Mouse (Mus musculus) kidney, postnatal 10 days (tissue): Measurements from ENCODE around the gene Med29.

Source experiments
- DNase-seq: peaks from one replicate; pipeline ENCODE4 v3.0.0; 2021; ENCODE audit warnings: mixed read lengths

The Med29 gene

GRCm38 (mm10) chr7:28351676-28352191, 40.8 kb downstream of the Med29 start:
- no peak for DNase-seq

- peak; percentile 99 for DNase-seq
Measured at GRCm38 (mm10) chr7:28350155-28350883, 42.2 kb downstream of the Med29 start, which contains the start of gene Rps16. Rps16 (plus strand) TSS chr7:28350652.

- no peak for DNase-seq
Measured at GRCm38 (mm10) chr7:28348601-28349000, 43.9 kb downstream of the Med29 start.

GRCm38 (mm10) chr7:28347746-28348145, 44.8 kb downstream of the Med29 start:
- DNase-seq: peak; percentile 36

- peak; percentile 78 for DNase-seq
Measured at GRCm38 (mm10) chr7:28344637-28345036, 47.9 kb downstream of the Med29 start.

GRCm38 (mm10) chr7:28341381-28341780, 51.1 kb downstream of the Med29 start:
- DNase-seq: no peak

- peak; percentile 71 for DNase-seq
Measured at GRCm38 (mm10) chr7:28339213-28339917, 53.1 kb downstream of the Med29 start.

GRCm38 (mm10) chr7:28338108-28338998, 54.2 kb downstream of the Med29 start, which contains the start of gene Supt5:
Supt5 (minus strand) TSS chr7:28338746.
- DNase-seq: peak; percentile 99
